Mouse (Mus musculus) stomach, embryonic 16.5 days (tissue): ENCODE measurements at regions not wholly inside any gene's neighbourhood (a gene's known extent, or its start where the extent isn't known, plus 50 kb on each side); places are given as distances from the start of the nearest gene placed in this dataset.

Experiments
- ATAC-seq: fragments of 200-750 bp; cut with Nextera tagmentation; 2 replicates; pipeline ENCODE4 v1.8.0; 2017; ENCODE audit warnings: moderate number of reproducible peaks, moderate TSS enrichment; ENCODE audit not compliant: insufficient read depth, low FRiP score
- H3K27ac ChIP-seq: fragments of 300-500 bp; sonication (generic); 2 replicates; pipeline ENCODE4 v1.5.1; 2014; ENCODE audit warnings: low read length
- H3K27me3 ChIP-seq: fragments of 300-500 bp; sonication (generic); 2 replicates; pipeline ENCODE4 v1.6.1; 2014; ENCODE audit warnings: low read length, control low read depth, mixed read lengths; ENCODE audit not compliant: control insufficient read depth, insufficient read depth
- H3K36me3 ChIP-seq: fragments of 300-500 bp; sonication (generic); 2 replicates; pipeline ENCODE4 v1.6.1; 2014; ENCODE audit warnings: low read length; ENCODE audit not compliant: control insufficient read depth, insufficient read depth
- H3K4me1 ChIP-seq: fragments of 300-500 bp; sonication (generic); 2 replicates; pipeline ENCODE4 v1.6.1; 2014; ENCODE audit warnings: low read length, control low read depth, mixed read lengths; ENCODE audit not compliant: control insufficient read depth, insufficient read depth
- H3K4me2 ChIP-seq: fragments of 300-500 bp; sonication (generic); 2 replicates; pipeline ENCODE4 v1.6.1; 2014; ENCODE audit warnings: low read depth, low read length, mixed read lengths
- H3K4me3 ChIP-seq: fragments of 300-500 bp; sonication (generic); replicated peaks from 2 replicates; pipeline ENCODE4 v1.5.1; 2014; ENCODE audit warnings: mild to moderate bottlenecking, low read length
- H3K9ac ChIP-seq: fragments of 300-500 bp; sonication (generic); 2 replicates; pipeline ENCODE4 v1.6.1; 2014; ENCODE audit warnings: low read length
- H3K9me3 ChIP-seq: fragments of 300-500 bp; sonication (generic); replicated peaks from 2 replicates; pipeline ENCODE4 v1.6.1; 2016; ENCODE audit warnings: low read length, control low read depth; ENCODE audit not compliant: control insufficient read depth
- WGBS: fragments of 180-500 bp; shearing (Covaris S2); extraction: QIAGEN DNeasy Blood & Tissue Kit; methylation state at CpG from one replicate; pipeline ENCODE4 v1.1.7; 2014; 5-methylcytosine and 5-hydroxymethylcytosine counted together

DNA sequence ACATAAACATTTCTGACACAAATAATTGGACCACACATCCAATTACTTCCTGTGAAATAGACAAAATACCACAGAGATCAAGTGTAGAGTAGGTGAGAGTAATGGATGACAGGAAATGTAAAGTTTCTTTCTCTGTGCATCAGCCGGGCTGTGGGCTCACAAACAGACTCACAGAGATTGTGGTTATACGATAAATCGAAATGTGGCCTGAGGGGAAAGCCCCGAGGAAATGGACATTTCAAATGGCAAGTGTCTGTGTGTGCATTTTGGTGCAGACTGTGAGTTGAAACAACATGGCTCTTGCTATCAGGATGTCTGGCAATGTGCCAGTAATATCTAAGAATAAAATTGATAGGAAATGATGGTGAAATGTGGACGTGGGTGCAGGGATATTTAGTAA lies 234.8 kb upstream of the Meis1 start:
- Histone ChIP-seq H3K9ac (no peak overlapping the region), H3K27me3 (no peaks in the 10 kb centered on the region), H3K4me1 (no peaks in the 10 kb centered on the region), H3K36me3 (no peaks in the 10 kb centered on the region), H3K27ac (no peak overlapping the region), H3K4me3 (no peak overlapping the region), H3K4me2 (no peak overlapping the region), H3K9me3 (no peaks in the 10 kb centered on the region)
- no peak for ATAC-seq
- 64% methylated on average over 5 of the region's 5 CpGs for WGBS

DNA sequence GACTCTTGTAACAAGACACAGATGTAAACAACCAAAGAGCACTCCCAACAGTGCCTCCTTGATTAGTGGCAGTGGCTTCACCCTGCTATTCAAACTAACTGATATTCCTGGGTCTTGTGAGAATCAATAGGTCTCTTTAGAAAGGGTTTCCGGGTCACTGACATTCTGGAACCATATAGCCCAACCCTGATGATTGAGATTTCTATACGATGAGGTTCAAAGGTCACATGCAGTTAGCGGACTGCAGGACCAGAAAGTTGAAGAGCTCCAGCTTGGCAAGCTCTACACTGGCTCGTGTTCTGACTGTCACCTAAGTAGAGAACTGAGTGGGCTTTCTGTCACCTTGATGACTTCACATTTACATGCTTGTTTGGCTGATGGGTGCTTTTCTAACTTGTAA lies 235.4 kb upstream of the Meis1 start:
- H3K4me3 ChIP-seq: no peak overlapping the region
- no peaks in the 10 kb centered on the region for H3K9me3 ChIP-seq
- H3K27me3 ChIP-seq: no peaks in the 10 kb centered on the region
- H3K9ac ChIP-seq: no peak overlapping the region
- H3K27ac ChIP-seq: no peak overlapping the region
- no peaks in the 10 kb centered on the region for H3K36me3 ChIP-seq
- ATAC-seq: no peak
- no peak overlapping the region for H3K4me2 ChIP-seq
- 46% methylated on average over 4 of the region's 4 CpGs for WGBS
- no peaks in the 10 kb centered on the region for H3K4me1 ChIP-seq

- H3K27me3 ChIP-seq: no peaks in the 10 kb centered on the region
- H3K9me3 ChIP-seq: no peaks in the 10 kb centered on the region
- no peak overlapping the region for H3K9ac ChIP-seq
- H3K4me2 ChIP-seq: no peak overlapping the region
- WGBS: 77% methylated on average over 4 of the region's 4 CpGs
- no peaks in the 10 kb centered on the region for H3K36me3 ChIP-seq
- H3K4me3 ChIP-seq: no peak overlapping the region
- ATAC-seq: no peak
- H3K4me1 ChIP-seq: no peaks in the 10 kb centered on the region
- H3K27ac ChIP-seq: no peak overlapping the region
Observed at GRCm38 (mm10) chr11:19257549-19257948, 238.8 kb upstream of the Meis1 start.

- H3K9ac ChIP-seq: no peak overlapping the region
- WGBS: 73% methylated on average over 4 of the region's 4 CpGs
- ATAC-seq: no peak
- H3K36me3 ChIP-seq: no peaks in the 10 kb centered on the region
- H3K4me1 ChIP-seq: no peaks in the 10 kb centered on the region
- no peaks in the 10 kb centered on the region for H3K27me3 ChIP-seq
- H3K27ac ChIP-seq: no peak overlapping the region
- no peak overlapping the region for H3K4me3 ChIP-seq
- H3K4me2 ChIP-seq: no peak overlapping the region
- no peaks in the 10 kb centered on the region for H3K9me3 ChIP-seq
Observed at GRCm38 (mm10) chr11:19262832-19263231, 244.0 kb upstream of the Meis1 start.

DNA sequence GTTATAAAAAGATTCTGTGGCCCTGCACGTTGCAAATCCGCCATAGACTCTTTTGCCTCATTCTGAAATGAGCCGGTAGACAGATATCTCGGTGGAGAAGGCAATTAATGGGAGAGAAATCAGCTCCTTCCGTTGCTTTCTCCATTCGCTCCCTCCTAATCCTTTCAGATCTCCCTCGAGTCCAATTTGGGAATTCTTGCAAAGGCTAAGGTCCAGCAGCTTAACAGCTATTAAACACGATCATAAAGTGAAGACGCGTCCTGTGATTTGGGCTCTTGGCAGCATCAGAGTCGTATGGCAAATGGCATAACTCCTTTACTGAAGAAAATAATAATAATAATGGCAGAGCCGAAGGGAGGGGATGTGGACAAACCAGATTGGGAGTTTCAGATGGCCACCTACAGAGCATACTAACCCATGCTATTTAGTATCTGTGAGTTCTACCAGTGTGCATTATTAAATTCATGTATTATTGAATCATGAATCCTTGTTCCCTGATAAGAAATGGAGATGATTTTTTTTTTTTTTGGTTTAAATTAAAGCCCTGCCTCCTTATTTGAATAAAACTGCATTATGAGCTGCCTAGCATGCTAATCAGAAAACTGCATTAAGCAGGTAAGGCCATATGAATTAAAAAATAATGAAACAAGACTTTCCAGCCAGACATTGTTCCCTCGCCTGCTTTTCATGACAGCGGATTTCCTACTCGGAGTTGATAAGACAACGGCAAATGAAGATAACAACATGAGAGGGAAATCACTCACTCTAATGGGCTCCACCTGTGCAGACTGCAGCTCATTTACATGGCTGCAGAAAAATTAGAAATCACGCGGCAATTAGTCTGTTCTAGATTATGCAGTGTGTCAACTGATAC lies 246.2 kb upstream of the Meis1 start:
- Histone ChIP-seq H3K9ac (no peak overlapping the region), H3K36me3 (no peaks in the 10 kb centered on the region), H3K4me3 (no peak overlapping the region), H3K9me3 (no peaks in the 10 kb centered on the region), H3K4me1 (no peaks in the 10 kb centered on the region), H3K27me3 (no peaks in the 10 kb centered on the region), H3K27ac (no peak overlapping the region), H3K4me2 (no peak overlapping the region)
- WGBS: 71% methylated on average over 18 of the region's 18 CpGs
- ATAC-seq: no peak

DNA sequence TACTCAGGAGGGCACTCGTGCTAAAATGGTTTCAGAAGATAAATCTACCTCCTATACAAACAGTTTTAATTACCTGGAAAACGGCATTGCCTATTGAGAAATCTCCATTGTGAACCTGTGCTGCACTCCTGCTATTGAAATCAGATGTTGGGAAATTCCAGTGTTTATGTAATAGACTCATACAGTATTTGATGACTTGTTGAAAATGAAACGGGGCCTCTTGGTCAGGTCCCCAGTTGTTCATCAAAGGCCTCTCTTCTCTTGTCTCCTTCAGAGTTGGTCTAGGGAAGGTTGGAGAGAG lies 246.8 kb upstream of the Meis1 start:
- Histone ChIP-seq H3K4me2 (no peak overlapping the region), H3K4me3 (no peak overlapping the region), H3K9me3 (no peaks in the 10 kb centered on the region), H3K36me3 (no peaks in the 10 kb centered on the region), H3K27ac (no peak overlapping the region), H3K9ac (no peak overlapping the region), H3K27me3 (no peaks in the 10 kb centered on the region), H3K4me1 (no peaks in the 10 kb centered on the region)
- WGBS: 35% methylated on average over 3 of the region's 3 CpGs
- no peak for ATAC-seq

DNA sequence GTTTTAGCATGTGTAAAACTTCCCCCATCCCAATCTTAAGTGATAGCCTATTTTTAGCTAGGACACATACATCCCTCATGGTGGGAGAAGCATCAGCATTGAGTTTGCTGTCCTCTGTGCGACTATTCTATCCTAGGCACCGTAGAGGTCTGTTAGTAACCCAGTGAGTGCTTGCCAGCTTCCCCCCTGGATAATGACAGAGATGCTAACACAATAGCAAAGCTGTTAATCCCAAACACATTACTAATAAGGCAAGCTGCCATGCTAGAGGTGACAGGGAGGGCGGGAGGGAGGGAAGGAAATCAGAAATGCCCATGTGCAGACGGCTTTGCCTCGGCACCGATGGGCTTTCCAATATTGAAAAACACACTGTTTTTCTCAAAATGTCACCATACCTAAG lies 272.2 kb upstream of the Meis1 start:
- no peak overlapping the region for H3K27ac ChIP-seq
- H3K4me2 ChIP-seq: no peak overlapping the region
- H3K4me1 ChIP-seq: no peaks in the 10 kb centered on the region
- H3K36me3 ChIP-seq: no peaks in the 10 kb centered on the region
- no peaks in the 10 kb centered on the region for H3K27me3 ChIP-seq
- ATAC-seq: no peak
- no peak overlapping the region for H3K4me3 ChIP-seq
- WGBS: 75% methylated on average over 6 of the region's 6 CpGs
- no peak overlapping the region for H3K9ac ChIP-seq
- no peaks in the 10 kb centered on the region for H3K9me3 ChIP-seq

GRCm38 (mm10) chr11:19299411-19299810 lies 280.6 kb upstream of the Meis1 start:
- no peaks in the 10 kb centered on the region for H3K4me1 ChIP-seq
- no peak overlapping the region for H3K9ac ChIP-seq
- no peak overlapping the region for H3K27ac ChIP-seq
- no peaks in the 10 kb centered on the region for H3K9me3 ChIP-seq
- H3K4me3 ChIP-seq: no peak overlapping the region
- no peak for ATAC-seq
- WGBS: 87% methylated on average over 1 of the region's 1 CpGs
- no peaks in the 10 kb centered on the region for H3K27me3 ChIP-seq
- H3K36me3 ChIP-seq: no peaks in the 10 kb centered on the region
- no peak overlapping the region for H3K4me2 ChIP-seq

DNA sequence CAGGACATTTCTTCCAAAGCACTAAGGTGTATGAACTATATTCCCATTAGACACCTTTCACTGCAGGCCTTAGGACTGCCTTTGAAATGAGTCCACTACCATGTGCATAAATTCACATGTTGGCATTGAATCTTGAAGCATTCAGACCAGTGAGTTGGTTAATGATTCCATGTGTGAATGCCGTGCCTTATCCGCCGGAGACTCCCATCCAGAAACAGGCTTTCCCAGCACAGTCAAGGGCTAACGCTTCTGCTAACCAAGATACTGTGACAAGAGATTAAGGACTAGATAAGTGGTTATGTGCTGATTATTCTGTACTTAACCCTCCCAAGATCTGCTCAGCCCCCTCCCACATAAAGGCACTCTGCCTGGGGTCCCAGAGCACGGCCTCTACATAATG lies 287.9 kb upstream of the Meis1 start:
- H3K27me3 ChIP-seq: no peaks in the 10 kb centered on the region
- H3K27ac ChIP-seq: no peak overlapping the region
- H3K36me3 ChIP-seq: no peaks in the 10 kb centered on the region
- WGBS: 83% methylated on average over 5 of the region's 5 CpGs
- ATAC-seq: no peak
- no peaks in the 10 kb centered on the region for H3K9me3 ChIP-seq
- H3K4me2 ChIP-seq: no peak overlapping the region
- H3K4me1 ChIP-seq: no peaks in the 10 kb centered on the region
- H3K4me3 ChIP-seq: no peak overlapping the region
- no peak overlapping the region for H3K9ac ChIP-seq
